Comparison of ENCODE assay signal across 15 mouse cellular contexts in the genomic region with DNA sequence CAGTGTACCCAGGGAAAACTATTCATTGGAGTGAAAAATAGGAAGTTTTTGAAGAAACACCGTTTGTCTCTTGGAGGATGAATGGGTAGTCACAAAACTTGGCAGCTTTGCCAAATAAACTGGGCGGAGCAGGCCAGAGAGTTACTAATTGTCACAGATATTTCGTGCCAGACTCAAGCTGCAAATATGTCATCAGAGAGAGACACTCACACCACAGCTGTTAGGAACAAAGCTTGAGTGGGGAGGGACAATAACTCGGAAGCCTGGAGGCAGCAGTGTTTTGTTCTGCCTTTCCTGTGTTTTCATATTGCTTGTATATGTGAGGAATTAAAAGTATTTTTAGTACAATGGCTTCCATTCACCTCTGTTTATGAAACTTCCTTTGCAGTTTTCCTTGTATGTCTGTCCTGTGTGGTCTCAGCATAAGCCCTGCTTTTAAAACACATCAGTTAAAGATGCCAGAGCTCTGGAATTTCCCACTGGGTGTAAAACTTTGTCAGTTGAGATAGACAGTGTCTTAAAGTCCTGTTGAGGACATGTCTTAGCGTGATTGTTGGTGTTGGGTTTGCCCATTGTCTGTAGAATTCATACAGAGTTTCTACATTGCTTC. TPM values are rescaled to one million over a fixed set of nuclear protein-coding genes. Genes with fewer than 3 reads are reported as not detected.
DNase-seq lines count a peak whose midpoint lies in the region; ATAC-seq and TF ChIP-seq lines count a peak whose summit lies in the region.
"Had no signal": no experiment of that assay in that cellular context is flagged by ENCODE, and none has a peak within 500 bp of the region (broad histone marks: within the 10 kb centered on the region; RNA-seq: fewer than 3 reads in every experiment).

No protein-coding gene starts in this region.

- no peak overlapping the region for H3K9ac ChIP-seq in MEL (ENCODE audit: control insufficient read depth, low read depth, low read length, poor library complexity, severe bottlenecking)
- H3K9ac ChIP-seq in lung, embryonic 14.5 days = no peak overlapping the region

- H3K4me1 ChIP-seq in MEL (ENCODE audit: control insufficient read depth in 1 of 2, insufficient read depth in 2 of 2, low read length in 2 of 2) = no peaks in the 10 kb centered on the region
- H3K4me1 ChIP-seq in lung, embryonic 14.5 days (ENCODE audit: insufficient read depth) = no peaks in the 10 kb centered on the region

- intact Hi-C loops in gastrocnemius, postnatal 14 days (cut with DNase I; ENCODE audit: low total_unique reads) = no loop called here
- intact Hi-C loops in gastrocnemius, postnatal 36 days (cut with DNase I) = no loop called here

- TF ChIP-seq EP300 in MEL (IDR thresholded peaks at IDR 0.05; ENCODE audit: low read depth in 1 of 2, low read length in 2 of 2) = no peak

- no peak overlapping the region for H3K4me2 ChIP-seq in lung, embryonic 14.5 days
- H3K4me2 ChIP-seq: liver, embryonic 11.5 days had no signal

- no peaks in the 10 kb centered on the region for H3K27me3 ChIP-seq in MEL (ENCODE audit: control insufficient read depth in 1 of 2, insufficient read depth in 2 of 2, low read length in 2 of 2)
- no peaks in the 10 kb centered on the region for H3K27me3 ChIP-seq in lung, embryonic 14.5 days (ENCODE audit: insufficient read depth, low read length)

- H3K27ac ChIP-seq in MEL (ENCODE audit: control insufficient read depth, low read depth, low read length) = no peak overlapping the region
- 0 out of 2 replicates have a peak overlapping the region, but pooled peaks have one; percentile 52 for H3K27ac ChIP-seq in lung, embryonic 14.5 days (ENCODE audit: low read depth)

- peak; percentile 11 for DNase-seq in gastrocnemius, postnatal 14 days
- DNase-seq in gastrocnemius, postnatal 36 days = no peak
- peak; percentile 48 for DNase-seq in kidney, postnatal 10 days
- no peak for DNase-seq in kidney, adult 11 months
- peak; percentile 26 for DNase-seq in MEL (ENCODE audit: low read depth, low spot score)
- DNase-seq in lung, embryonic 14.5 days = peak; percentile 66
- DNase-seq in ovary, postnatal 10 days (ENCODE audit: low spot score) = no peak
- no peak for DNase-seq in adrenal gland, postnatal 10 days
- DNase-seq: cerebellum, adult 2 months; right cerebral cortex, postnatal 4 days; thymus, postnatal 4 days had no signal

- no peak overlapping the region for H3K4me3 ChIP-seq in MEL (ENCODE audit: control insufficient read depth in 1 of 2, insufficient read depth in 1 of 2, low read depth in 2 of 2, low read length in 2 of 2)
- no peak overlapping the region for H3K4me3 ChIP-seq in lung, embryonic 14.5 days (ENCODE audit: low read depth, low read length)
- H3K4me3 ChIP-seq: myocyte had no signal

- no peaks in the 10 kb centered on the region for H3K79me2 ChIP-seq in MEL (ENCODE audit: control insufficient read depth, insufficient read depth, low read length, poor library complexity)

- H3K9me3 ChIP-seq in MEL (replicated peaks; ENCODE audit: insufficient read depth, low read length) = no peaks in the 10 kb centered on the region
- H3K9me3 ChIP-seq in lung, embryonic 14.5 days (ENCODE audit: low read depth, low read length) = no peaks in the 10 kb centered on the region
- H3K9me3 ChIP-seq: G1E had no signal

- no peak for TF ChIP-seq RAD21 in MEL (IDR thresholded peaks at IDR 0.05; ENCODE audit: low read depth, low read length)

- H3K36me3 ChIP-seq in MEL (ENCODE audit: control insufficient read depth in 1 of 2, insufficient read depth in 2 of 2, low read length in 2 of 2) = peaks cover 0 to 11% of the 10 kb centered on the region in 2 experiments; a peak in 3 of 4 replicates
- H3K36me3 ChIP-seq in lung, embryonic 14.5 days (ENCODE audit: insufficient read depth) = peaks cover 82% of the 10 kb centered on the region

- TF ChIP-seq CTCF in MEL (IDR thresholded peaks at IDR 0.05 in 2 of 3, conservative IDR thresholded peaks at IDR 0.05 in 1 of 3; ENCODE audit: control insufficient read depth in 1 of 3, insufficient read depth in 1 of 3, low read depth in 2 of 3, low read length in 3 of 3, poor library complexity in 1 of 3, severe bottlenecking in 1 of 3) = no peak
- TF ChIP-seq CTCF in lung, embryonic 14.5 days (IDR thresholded peaks at IDR 0.05; ENCODE audit: low read depth) = no peak

- WGBS in lung, embryonic 14.5 days = 69% methylated on average over 5 of the region's 5 CpGs

- peak; percentile 63 for ATAC-seq in lung, embryonic 14.5 days (ENCODE audit: insufficient read depth)
- ATAC-seq: inflammation-experienced regulatory T-cells, adult 6 months had no signal

- TF ChIP-seq POLR2A in MEL (IDR thresholded peaks at IDR 0.05; ENCODE audit: control insufficient read depth in 1 of 2, insufficient read depth in 1 of 2, low read depth in 1 of 2, low read length in 2 of 2, poor library complexity in 1 of 2) = no peak

TF ChIP-seq in MEL, 35 proteins besides CTCF, POLR2A, EP300 and RAD21:
- no peak for TF ChIP-seq MAZ (IDR thresholded peaks at IDR 0.05; ENCODE audit: low read depth, low read length)
- TF ChIP-seq POLR2AphosphoS5 (IDR thresholded peaks at IDR 0.05; ENCODE audit: borderline replicate concordance, low read depth, low read length) = no peak
- no peak for TF ChIP-seq BHLHE40 (IDR thresholded peaks at IDR 0.05; ENCODE audit: borderline replicate concordance, low read depth, low read length)
- TF ChIP-seq MYB (IDR thresholded peaks at IDR 0.05; ENCODE audit: low read depth, low read length) = no peak
- no peak for TF ChIP-seq MEF2A (IDR thresholded peaks at IDR 0.05; ENCODE audit: extremely low read depth, insufficient replicate concordance, low read depth, low read length, poor library complexity, severe bottlenecking)
- TF ChIP-seq USF2 (IDR thresholded peaks at IDR 0.05; ENCODE audit: borderline replicate concordance in 1 of 2, insufficient read depth in 1 of 2, low read depth in 1 of 2, low read length in 2 of 2) = no peak
- no peak for TF ChIP-seq ETS1 (IDR thresholded peaks at IDR 0.05; ENCODE audit: low read depth, low read length)
- TF ChIP-seq GABPA (IDR thresholded peaks at IDR 0.05; ENCODE audit: low read depth, low read length) = no peak
- no peak for TF ChIP-seq KAT2A (conservative IDR thresholded peaks at IDR 0.05; ENCODE audit: low read depth, low read length)
- TF ChIP-seq ZKSCAN1 (IDR thresholded peaks at IDR 0.05; ENCODE audit: low read depth, low read length) = no peak
- TF ChIP-seq POLR2AphosphoS2 (IDR thresholded peaks at IDR 0.05; ENCODE audit: low read length) = no peak
- no peak for TF ChIP-seq MYC (IDR thresholded peaks at IDR 0.05; ENCODE audit: low read depth, low read length)
- TF ChIP-seq ZMIZ1 (IDR thresholded peaks at IDR 0.05; ENCODE audit: low read depth, low read length) = no peak
- TF ChIP-seq USF1 (IDR thresholded peaks at IDR 0.05; ENCODE audit: low read depth, low read length) = no peak
- TF ChIP-seq UBTF (IDR thresholded peaks at IDR 0.05; ENCODE audit: borderline replicate concordance, insufficient read depth, low read depth, low read length) = no peak
- no peak for TF ChIP-seq GATA1 (IDR thresholded peaks at IDR 0.05; ENCODE audit: low read depth, low read length)

RNA-seq across cellular contexts. Expression of a gene that starts 13.0 kb away (rescaled TPM):
- total RNA-seq in gastrocnemius, postnatal 14 days (2021) = 1 to 10 TPM; 8.2 to 9.9 TPM
- total RNA-seq in gastrocnemius, postnatal 36 days (2021) = 1 to 10 TPM; 1.7 to 1.8 TPM
- total RNA-seq in MEL (2012; rRNA removed) = not detected in 2 replicates
- under 1 TPM in 1 of 2 experiments, not detected in 1; 0.26 TPM for polyA plus RNA-seq in MEL (2012; ENCODE audit: insufficient read depth in 1 of 2, insufficient read length in 2 of 2, low read depth in 1 of 2, low replicate concordance in 2 of 2, missing spikeins in 1 of 2)
- polyA plus RNA-seq in lung, embryonic 14.5 days (2014; fragmentation: Nextera tagmentation; extraction: Ambion mirVana) = 191 and 197 TPM in 2 replicates
- 10 to 100 TPM; 17.6 to 21.9 TPM for total RNA-seq in adrenal gland, postnatal 10 days (2021)

RNA-seq across cellular contexts. Expression of a gene that starts 20.8 kb away (rescaled TPM):
- 10 to 100 TPM; 86.4 to 91.9 TPM for total RNA-seq in gastrocnemius, postnatal 14 days (2021)
- 100 to 1,000 TPM; 101 to 110 TPM for total RNA-seq in gastrocnemius, postnatal 36 days (2021)
- 95.0 and 97.6 TPM in 2 replicates for total RNA-seq in MEL (2012; rRNA removed)
- 100 to 1,000 TPM in 1 of 2 experiments, not detected in 1; 146 TPM for polyA plus RNA-seq in MEL (2012; ENCODE audit: insufficient read depth in 1 of 2, insufficient read length in 2 of 2, low read depth in 1 of 2, low replicate concordance in 2 of 2, missing spikeins in 1 of 2)
- 45.9 and 51.5 TPM in 2 replicates for polyA plus RNA-seq in lung, embryonic 14.5 days (2014; fragmentation: Nextera tagmentation; extraction: Ambion mirVana)
- total RNA-seq in adrenal gland, postnatal 10 days (2021) = 100 to 1,000 TPM; 122 to 132 TPM

Comparison
In these comparisons a context has a peak if more than half of its experiments do, and no peak if none do; other contexts are left out.
1. DNase-seq: peak in gastrocnemius, postnatal 14 days (single experiment), kidney, postnatal 10 days (single experiment), MEL (single experiment) and lung, embryonic 14.5 days (single experiment); none in gastrocnemius, postnatal 36 days (0 of 2), kidney, adult 11 months (single experiment), ovary, postnatal 10 days (single experiment) and adrenal gland, postnatal 10 days (single experiment).